Mouse (Mus musculus) MEL (cell line): ENCODE results near the gene Ndufaf3. TPM values are rescaled to one million over a fixed set of nuclear protein-coding genes. Genes with fewer than 3 reads are reported as not detected.
A peak's percentile ranks its signal among the peaks of the same experiment; 100 is the strongest.

Experiments
- DNase-seq: peaks from one replicate; pipeline ENCODE4 v3.0.0; 2011; ENCODE audit warnings: low read depth, low spot score
- H3K27ac ChIP-seq: 2 replicates; pipeline ENCODE4 v1.5.1; 2012; ENCODE audit warnings: low read depth, mild to moderate bottlenecking, control low read depth, low read length, moderate library complexity; ENCODE audit not compliant: control insufficient read depth
- H3K27me3 ChIP-seq, 2 experiments: fragments of 150-350 bp in 1 of 2; sonication (generic) in 1 of 2; 2 replicates each; pipeline ENCODE4 v1.6.1; 2012; ENCODE audit warnings: low read length in 2 of 2, mild to moderate bottlenecking in 2 of 2, improper control_type of control experiment in 1 of 2, moderate library complexity in 1 of 2; ENCODE audit not compliant: insufficient read depth in 2 of 2, control insufficient read depth in 1 of 2
- H3K36me3 ChIP-seq, 2 experiments: 2 replicates each; pipeline ENCODE4 v1.6.1; 2012 to 2014; ENCODE audit warnings: low read length in 2 of 2, improper control_type of control experiment in 1 of 2, inconsistent platforms in 1 of 2, mild to moderate bottlenecking in 1 of 2; ENCODE audit not compliant: insufficient read depth in 2 of 2, control insufficient read depth in 1 of 2
- H3K4me1 ChIP-seq, 2 experiments: fragments of 150-350 bp in 1 of 2; sonication (generic) in 1 of 2; 2 replicates each; pipeline ENCODE4 v1.6.1; 2012; ENCODE audit warnings: low read length in 2 of 2, improper control_type of control experiment in 1 of 2, mild to moderate bottlenecking in 1 of 2; ENCODE audit not compliant: insufficient read depth in 2 of 2, control insufficient read depth in 1 of 2
- H3K4me3 ChIP-seq, 2 experiments: fragments of 150-350 bp in 1 of 2; sonication (generic) in 1 of 2; 2 replicates each; pipeline ENCODE4 v1.5.1; 2012; ENCODE audit warnings: low read depth in 2 of 2, low read length in 2 of 2, mild to moderate bottlenecking in 2 of 2, moderate library complexity in 2 of 2, control low read depth in 1 of 2, improper control_type of control experiment in 1 of 2; ENCODE audit not compliant: control insufficient read depth in 1 of 2, insufficient read depth in 1 of 2
- H3K79me2 ChIP-seq: 2 replicates; pipeline ENCODE4 v1.6.1; 2012; ENCODE audit warnings: mild to moderate bottlenecking, low read length, moderate library complexity; ENCODE audit not compliant: control insufficient read depth, poor library complexity, insufficient read depth
- H3K9ac ChIP-seq: 2 replicates; pipeline ENCODE4 v1.6.1; 2012; ENCODE audit warnings: low read depth, mild to moderate bottlenecking, control low read depth, low read length, moderate library complexity; ENCODE audit not compliant: control insufficient read depth, poor library complexity, severe bottlenecking
- H3K9me3 ChIP-seq: fragments of 150-350 bp; sonication (generic); replicated peaks from 2 replicates; pipeline ENCODE4 v1.6.1; 2012; ENCODE audit warnings: mild to moderate bottlenecking, low read length, improper control_type of control experiment, moderate library complexity; ENCODE audit not compliant: insufficient read depth
- BHLHE40 ChIP-seq: IDR thresholded peaks from 2 replicates; pipeline ENCODE4 v1.6.1; 2012; ENCODE audit warnings: low read depth, mild to moderate bottlenecking, inconsistent platforms, low read length, improper control_type of control experiment, borderline replicate concordance
- CHD2 ChIP-seq: IDR thresholded peaks from 2 replicates; pipeline ENCODE4 v1.6.1; 2011; ENCODE audit warnings: low read length, improper control_type of control experiment
- ETS1 ChIP-seq: IDR thresholded peaks from 2 replicates; pipeline ENCODE4 v1.6.1; 2012; ENCODE audit warnings: low read depth, mild to moderate bottlenecking, inconsistent platforms, low read length, improper control_type of control experiment, moderate library complexity
- GABPA ChIP-seq: IDR thresholded peaks from 2 replicates; pipeline ENCODE4 v1.6.1; 2012; ENCODE audit warnings: low read depth, mild to moderate bottlenecking, inconsistent platforms, low read length, improper control_type of control experiment, moderate library complexity
- HCFC1 ChIP-seq: IDR thresholded peaks from 2 replicates; pipeline ENCODE4 v1.6.1; 2012; ENCODE audit warnings: low read depth, mild to moderate bottlenecking, inconsistent platforms, low read length, improper control_type of control experiment, moderate library complexity
- MAFK ChIP-seq: IDR thresholded peaks from 2 replicates; pipeline ENCODE4 v1.6.1; 2011; ENCODE audit warnings: low read depth, mild to moderate bottlenecking, low read length, improper control_type of control experiment, borderline replicate concordance
- MAX ChIP-seq: IDR thresholded peaks from 2 replicates; pipeline ENCODE4 v1.6.1; 2011; ENCODE audit warnings: low read length, improper control_type of control experiment
- MAZ ChIP-seq: IDR thresholded peaks from 2 replicates; pipeline ENCODE4 v1.6.1; 2012; ENCODE audit warnings: low read depth, mild to moderate bottlenecking, inconsistent platforms, low read length, improper control_type of control experiment
- MXI1 ChIP-seq: IDR thresholded peaks from 2 replicates; pipeline ENCODE4 v1.6.1; 2011; ENCODE audit warnings: mild to moderate bottlenecking, low read depth, low read length, improper control_type of control experiment
- MYC ChIP-seq: IDR thresholded peaks from 2 replicates; pipeline ENCODE4 v1.6.1; 2011; ENCODE audit warnings: low read depth, mild to moderate bottlenecking, low read length, improper control_type of control experiment, moderate library complexity
- NELFE ChIP-seq: IDR thresholded peaks from 2 replicates; pipeline ENCODE4 v1.6.1; 2011; ENCODE audit warnings: low read depth, low read length, improper control_type of control experiment
- POLR2A ChIP-seq, 2 experiments: IDR thresholded peaks; 2 replicates each; pipeline ENCODE4 v1.6.1; 2011 to 2012; ENCODE audit warnings: low read length in 2 of 2, mild to moderate bottlenecking in 2 of 2, control low read depth in 1 of 2, improper control_type of control experiment in 1 of 2, low read depth in 1 of 2, moderate library complexity in 1 of 2; ENCODE audit not compliant: control insufficient read depth in 1 of 2, insufficient read depth in 1 of 2, poor library complexity in 1 of 2
- POLR2AphosphoS2 ChIP-seq: IDR thresholded peaks from 2 replicates; pipeline ENCODE4 v1.6.1; 2011; ENCODE audit warnings: low read length, improper control_type of control experiment
- SIN3A ChIP-seq: IDR thresholded peaks from 2 replicates; pipeline ENCODE4 v1.6.1; 2012; ENCODE audit warnings: low read length, improper control_type of control experiment, inconsistent platforms
- TAL1 ChIP-seq: IDR thresholded peaks from 2 replicates; pipeline ENCODE4 v1.6.1; 2012; ENCODE audit warnings: mild to moderate bottlenecking, inconsistent platforms, low read length, moderate library complexity, mixed read lengths
- TBP ChIP-seq: IDR thresholded peaks from 2 replicates; pipeline ENCODE4 v1.8.0; 2011; ENCODE audit warnings: low read depth, low read length, improper control_type of control experiment
- TCF12 ChIP-seq: IDR thresholded peaks from 2 replicates; pipeline ENCODE4 v1.6.1; 2014; ENCODE audit warnings: low read depth, mild to moderate bottlenecking, inconsistent platforms, low read length, improper control_type of control experiment, moderate library complexity
- UBTF ChIP-seq: IDR thresholded peaks from 2 replicates; pipeline ENCODE4 v1.6.1; 2012; ENCODE audit warnings: low read depth, mild to moderate bottlenecking, inconsistent platforms, low read length, improper control_type of control experiment, moderate library complexity, borderline replicate concordance; ENCODE audit not compliant: insufficient read depth
- ZMIZ1 ChIP-seq: IDR thresholded peaks from 2 replicates; pipeline ENCODE4 v1.6.1; 2012; ENCODE audit warnings: low read depth, mild to moderate bottlenecking, inconsistent platforms, low read length, improper control_type of control experiment, moderate library complexity
- ZNF384 ChIP-seq: IDR thresholded peaks from 2 replicates; pipeline ENCODE4 v1.6.1; 2012; ENCODE audit warnings: low read depth, mild to moderate bottlenecking, inconsistent platforms, low read length, improper control_type of control experiment
- polyA plus RNA-seq, 2 experiments: library from polyadenylated mRNA; stranded (reverse) in 1 of 2; unstranded in 1 of 2; fragments of >175 nt in 1 of 2; fragments of >200 nt in 1 of 2; gene quantifications; 2 replicates each; pipeline versions ENCODE4 v1.2.1 to v1.2.4; 2012; ENCODE audit warnings: low replicate concordance in 2 of 2, low read depth in 1 of 2; ENCODE audit not compliant: insufficient read length in 2 of 2, insufficient read depth in 1 of 2, missing spikeins in 1 of 2
- total RNA-seq: library from RNA; depleted of rRNA; stranded (reverse); fragments of 300-350 nt; gene quantifications from 2 replicates; pipeline ENCODE4 v1.2.3, GENCODE M21; 2012; rRNA removed

The Ndufaf3 gene
- total and polyA plus RNA-seq, 3 experiments: 38.0 to 66.8 TPM; not detected in 1

DNA sequence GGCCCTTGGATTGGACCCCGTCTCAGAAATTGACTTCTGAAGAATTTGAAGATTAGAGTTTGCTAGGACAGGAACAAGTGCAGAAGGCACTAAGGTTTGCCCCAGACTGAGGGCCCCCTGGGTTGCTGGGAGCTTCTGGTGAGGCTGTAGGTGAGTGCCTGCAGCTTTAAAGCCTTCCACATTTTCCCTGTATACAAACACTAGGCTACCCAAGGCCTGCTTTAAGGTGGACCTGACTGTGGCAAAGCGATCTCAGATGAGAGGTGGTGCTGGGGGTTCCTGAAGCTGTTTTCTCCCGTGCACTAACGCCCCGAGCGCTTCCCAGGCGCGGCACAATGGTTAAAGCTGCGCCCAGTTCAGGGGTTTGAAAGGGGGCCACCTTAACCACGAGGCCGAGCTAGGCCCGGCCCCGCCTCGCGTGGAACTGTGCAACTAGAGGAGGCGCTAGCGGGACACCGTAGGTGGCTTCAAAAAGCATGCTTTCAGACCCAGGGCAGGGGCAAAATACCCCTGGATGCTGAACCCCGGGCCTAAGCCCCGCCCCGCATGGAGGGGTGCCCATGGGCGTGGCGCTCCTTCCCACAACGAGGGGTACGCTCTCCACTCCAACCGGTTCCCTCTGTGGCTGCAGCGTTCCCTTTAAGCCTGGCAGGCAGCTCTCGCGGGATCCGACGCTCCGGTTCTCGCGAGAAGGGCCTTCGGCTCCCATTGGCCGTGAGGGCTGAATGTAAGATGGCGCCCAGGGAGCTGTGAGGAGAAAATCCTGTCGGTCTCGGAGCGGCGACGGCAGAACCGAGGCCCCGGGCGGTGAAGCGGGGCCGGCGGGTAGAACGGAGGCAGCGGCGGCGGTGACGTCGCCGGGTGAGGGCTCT, 50.6 kb downstream of the Ndufaf3 start, which contains the start of gene Qrich1:
Gene Qrich1 (plus strand): TSS at position 427 of the 872 bp plus-strand sequence.
- Histone ChIP-seq H3K4me3 (peak within 1 kb of the TSS; percentile 81 to 84), H3K9me3 (no peaks in the 10 kb centered on the region), H3K27ac (peak within 1 kb of the TSS; percentile 91), H3K79me2 (peaks cover 31% of the 10 kb centered on the region), H3K4me1 (peaks cover 0 to 17% of the 10 kb centered on the region in 2 experiments; a peak in 3 of 4 replicates), H3K36me3 (peaks cover 9 to 33% of the 10 kb centered on the region in 2 experiments), H3K9ac (peak within 1 kb of the TSS; percentile 92)
- peak; percentile 99 for DNase-seq
- TF ChIP-seq MXI1: peak; percentile 87
- TF ChIP-seq ZNF384: no peak
- no peak for TF ChIP-seq GABPA
- TF ChIP-seq MAX: peak; percentile 69; the same call in 1 of the 2 replicates
- TF ChIP-seq BHLHE40: no peak
- TF ChIP-seq UBTF: no peak
- peak; percentile 75; the same call in 1 of the 2 replicates for TF ChIP-seq ZMIZ1
- TF ChIP-seq MAZ: peak; percentile 8; the same call in 1 of the 2 replicates
- peak; percentile 56 for TF ChIP-seq TCF12
- TF ChIP-seq MYC: peak; percentile 62
- TF ChIP-seq NELFE: peak; percentile 83
- no peak for TF ChIP-seq MAFK
- peak; percentile 79 to 89 for TF ChIP-seq POLR2A (IDR thresholded peaks at IDR 0.05; ENCODE audit: control insufficient read depth in 1 of 2, insufficient read depth in 1 of 2, low read depth in 1 of 2, low read length in 2 of 2, poor library complexity in 1 of 2)
- TF ChIP-seq TBP: peak; percentile 87
- TF ChIP-seq POLR2AphosphoS2: peak; percentile 87
- TF ChIP-seq TAL1: no peak
- peak; percentile 90 for TF ChIP-seq HCFC1
- TF ChIP-seq CHD2: peak; percentile 99
- 0 out of 2 replicates have a peak, but pooled peaks have one; percentile 15 for TF ChIP-seq ETS1
- peak; percentile 90 for TF ChIP-seq SIN3A
- TF ChIP-seq, all 39 proteins: peak for 14
- no peaks in the 10 kb centered on the region for H3K27me3 ChIP-seq

Other genes with a start within 250 kb of the Ndufaf3 start
- 1,163 and 1,351 TPM in 2 replicates for gene Gpx1, start 228.5 kb downstream of the Ndufaf3 start, total RNA-seq
- 1,000 to 10,000 TPM; 1,085 to 1,266 TPM for gene Gpx1, start 228.5 kb downstream of the Ndufaf3 start, polyA plus RNA-seq
- 85.4 and 88.4 TPM in 2 replicates for gene Usp4, start 219.6 kb downstream of the Ndufaf3 start, total RNA-seq
- gene Usp4, start 219.6 kb downstream of the Ndufaf3 start, polyA plus RNA-seq: 100 to 1,000 TPM in 1 of 2 experiments, not detected in 1; 128 TPM
- 0.69 and 0.92 TPM in 2 replicates for gene 1700102P08Rik, start 174.6 kb downstream of the Ndufaf3 start, total RNA-seq
- gene 1700102P08Rik, start 174.6 kb downstream of the Ndufaf3 start, polyA plus RNA-seq: 1 to 10 TPM in 1 of 2 experiments, not detected in 1; 1.0 TPM
- gene Ccdc36, start 138.9 kb downstream of the Ndufaf3 start, total RNA-seq: not detected in 2 replicates
- gene Ccdc36, start 138.9 kb downstream of the Ndufaf3 start, polyA plus RNA-seq: not detected
- gene BC048562, start 131.0 kb downstream of the Ndufaf3 start, total RNA-seq: not detected in 2 replicates
- not detected for gene BC048562, start 131.0 kb downstream of the Ndufaf3 start, polyA plus RNA-seq
- 18.3 and 23.1 TPM in 2 replicates for gene Ccdc71, start 106.9 kb downstream of the Ndufaf3 start, total RNA-seq
- 10 to 100 TPM in 1 of 2 experiments, not detected in 1; 39.9 TPM for gene Ccdc71, start 106.9 kb downstream of the Ndufaf3 start, polyA plus RNA-seq
- gene Klhdc8b, start 105.9 kb downstream of the Ndufaf3 start, total RNA-seq: 48.0 and 71.9 TPM in 2 replicates
- gene Klhdc8b, start 105.9 kb downstream of the Ndufaf3 start, polyA plus RNA-seq: 10 to 100 TPM; 57.3 to 77.2 TPM
- gene Lamb2, start 87.7 kb downstream of the Ndufaf3 start, total RNA-seq: 0.56 and 0.58 TPM in 2 replicates
- gene Lamb2, start 87.7 kb downstream of the Ndufaf3 start, polyA plus RNA-seq: under 1 TPM in 1 of 2 experiments, not detected in 1; 0.84 TPM
- 69.0 and 76.1 TPM in 2 replicates for gene Usp19, start 76.8 kb downstream of the Ndufaf3 start, total RNA-seq
- 100 to 1,000 TPM in 1 of 2 experiments, not detected in 1; 162 TPM for gene Usp19, start 76.8 kb downstream of the Ndufaf3 start, polyA plus RNA-seq
- 267 and 286 TPM in 2 replicates for gene Qars, start 59.7 kb downstream of the Ndufaf3 start, total RNA-seq
- 100 to 1,000 TPM in 1 of 2 experiments, not detected in 1; 407 TPM for gene Qars, start 59.7 kb downstream of the Ndufaf3 start, polyA plus RNA-seq
- gene Qrich1, start 50.6 kb downstream of the Ndufaf3 start, total RNA-seq: 122 and 126 TPM in 2 replicates
- gene Qrich1, start 50.6 kb downstream of the Ndufaf3 start, polyA plus RNA-seq: 100 to 1,000 TPM in 1 of 2 experiments, 10 to 100 TPM in 1; 84.5 to 161 TPM
- gene Impdh2, start 7.1 kb downstream of the Ndufaf3 start, total RNA-seq: 488 and 550 TPM in 2 replicates
- 100 to 1,000 TPM in 1 of 2 experiments, not detected in 1; 519 TPM for gene Impdh2, start 7.1 kb downstream of the Ndufaf3 start, polyA plus RNA-seq
- 64.9 and 85.8 TPM in 2 replicates for gene Dalrd3, start 2.5 kb upstream of the Ndufaf3 start, total RNA-seq
- 100 to 1,000 TPM in 1 of 2 experiments, not detected in 1; 126 TPM for gene Dalrd3, start 2.5 kb upstream of the Ndufaf3 start, polyA plus RNA-seq
- gene Wdr6, start 11.3 kb upstream of the Ndufaf3 start, total RNA-seq: 43.2 and 43.5 TPM in 2 replicates
- gene Wdr6, start 11.3 kb upstream of the Ndufaf3 start, polyA plus RNA-seq: 10 to 100 TPM in 1 of 2 experiments, not detected in 1; 44.9 TPM
- gene P4htm, start 30.2 kb upstream of the Ndufaf3 start, total RNA-seq: 0.08 and 0.10 TPM in 2 replicates
- gene P4htm, start 30.2 kb upstream of the Ndufaf3 start, polyA plus RNA-seq: under 1 TPM in 1 of 2 experiments, not detected in 1; 0.22 TPM
- 55.8 and 59.6 TPM in 2 replicates for gene Arih2, start 82.0 kb upstream of the Ndufaf3 start, total RNA-seq
- 10 to 100 TPM in 1 of 2 experiments, not detected in 1; 66.5 TPM for gene Arih2, start 82.0 kb upstream of the Ndufaf3 start, polyA plus RNA-seq
- 15.6 and 19.3 TPM in 2 replicates for gene Slc25a20, start 94.7 kb upstream of the Ndufaf3 start, total RNA-seq
- gene Slc25a20, start 94.7 kb upstream of the Ndufaf3 start, polyA plus RNA-seq: 10 to 100 TPM in 1 of 2 experiments, not detected in 1; 24.1 TPM
- 18.9 and 22.4 TPM in 2 replicates for gene Prkar2a, start 121.9 kb upstream of the Ndufaf3 start, total RNA-seq
- 100 to 1,000 TPM in 1 of 2 experiments, 10 to 100 TPM in 1; 87.9 to 230 TPM for gene Prkar2a, start 121.9 kb upstream of the Ndufaf3 start, polyA plus RNA-seq
- 21.3 and 25.1 TPM in 2 replicates for gene Ip6k2, start 216.4 kb upstream of the Ndufaf3 start, total RNA-seq
- gene Ip6k2, start 216.4 kb upstream of the Ndufaf3 start, polyA plus RNA-seq: 10 to 100 TPM in 1 of 2 experiments, not detected in 1; 33.7 TPM
- 3.9 and 6.6 TPM in 2 replicates for gene Nckipsd, start 240.9 kb upstream of the Ndufaf3 start, total RNA-seq
- 10 to 100 TPM in 1 of 2 experiments, not detected in 1; 10.3 TPM for gene Nckipsd, start 240.9 kb upstream of the Ndufaf3 start, polyA plus RNA-seq